Mouse (Mus musculus) heart, postnatal 4 days (tissue): ENCODE data around the gene Lrrc45. TPM values are rescaled to one million over a fixed set of nuclear protein-coding genes. Genes with fewer than 3 reads are reported as not detected.
A peak's percentile ranks its signal among the peaks of the same experiment; 100 is the strongest.

ENCODE experiments used
- DNase-seq: peaks from one replicate; pipeline ENCODE4 v3.0.0; 2021
- total RNA-seq, 2 experiments: library from RNA; stranded (reverse); gene quantifications; 2 replicates each; pipeline ENCODE4 v1.2.3; 2021

Lrrc45 gene
- total RNA-seq, 2 experiments from 2014 or later = 11.0 to 11.3 TPM

- DNase-seq = no peak
Observed at GRCm38 (mm10) chr11:120704486-120705325, 9.0 kb upstream of the Lrrc45 start.

- DNase-seq = no peak
Observed at GRCm38 (mm10) chr11:120706120-120706519, 7.6 kb upstream of the Lrrc45 start.

DNA sequence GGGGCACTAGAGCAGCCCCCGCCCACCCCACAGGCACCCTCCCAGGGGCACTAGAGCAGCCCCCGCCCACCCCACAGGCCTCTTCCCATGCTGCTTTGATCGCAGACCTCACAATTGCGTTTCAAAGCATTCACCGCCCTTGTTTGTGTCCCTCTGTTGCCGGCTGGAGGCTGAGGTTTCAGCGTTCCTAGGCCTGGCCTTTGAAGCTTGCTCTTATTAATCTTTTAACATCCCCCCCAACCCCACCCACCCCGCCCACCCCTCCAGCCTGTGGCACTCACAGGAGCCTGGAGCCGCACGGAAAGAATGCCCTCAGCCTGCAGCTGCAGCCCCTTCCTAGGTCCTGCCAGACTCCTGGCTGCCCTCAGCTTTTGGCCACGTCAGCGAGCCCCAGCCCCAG is 6.5 kb upstream of the Lrrc45 start:
- DNase-seq = no peak

GRCm38 (mm10) chr11:120707969-120708368 is 5.8 kb upstream of the Lrrc45 start:
- no peak for DNase-seq

DNA sequence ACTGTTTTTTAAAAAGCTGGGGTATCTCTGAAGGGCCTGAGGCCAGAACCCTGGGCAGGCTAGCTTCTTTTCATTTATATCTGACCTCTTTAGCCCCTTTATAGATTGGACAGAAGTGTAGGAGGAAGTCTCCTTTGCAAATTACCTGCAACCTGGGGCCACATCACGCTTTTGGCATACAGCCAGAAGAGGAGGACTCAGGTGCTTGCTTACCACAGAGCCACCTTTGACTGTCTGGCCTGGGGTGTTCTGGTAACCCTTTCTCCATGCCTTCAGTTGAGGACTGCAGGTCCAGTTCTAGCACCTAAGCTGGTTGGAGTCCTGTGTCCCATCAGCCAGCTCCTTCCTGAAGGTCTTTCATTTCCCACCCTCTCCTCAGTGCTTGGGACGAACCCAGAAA is 4.2 kb upstream of the Lrrc45 start:
- DNase-seq = no peak

DNA sequence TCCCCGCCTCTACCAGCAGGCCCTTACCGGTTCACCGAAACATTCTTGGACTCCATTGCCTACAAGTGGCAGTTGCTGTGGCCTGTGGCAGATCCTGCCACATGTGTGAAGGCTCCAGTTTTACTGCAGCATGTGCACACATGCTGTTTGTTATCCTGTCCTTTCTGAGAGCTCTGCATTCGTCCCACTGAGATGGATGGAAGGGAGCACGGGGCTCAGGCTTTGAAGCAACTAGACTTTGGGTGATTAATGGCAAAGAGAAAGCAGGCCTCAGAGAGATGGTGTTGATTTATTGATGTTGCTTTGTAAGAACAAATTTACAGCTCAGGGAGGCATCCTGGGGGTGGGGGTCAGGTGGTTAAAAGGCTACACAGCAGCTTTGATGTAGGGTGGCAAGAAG is 3.1 kb upstream of the Lrrc45 start:
- no peak for DNase-seq

DNA sequence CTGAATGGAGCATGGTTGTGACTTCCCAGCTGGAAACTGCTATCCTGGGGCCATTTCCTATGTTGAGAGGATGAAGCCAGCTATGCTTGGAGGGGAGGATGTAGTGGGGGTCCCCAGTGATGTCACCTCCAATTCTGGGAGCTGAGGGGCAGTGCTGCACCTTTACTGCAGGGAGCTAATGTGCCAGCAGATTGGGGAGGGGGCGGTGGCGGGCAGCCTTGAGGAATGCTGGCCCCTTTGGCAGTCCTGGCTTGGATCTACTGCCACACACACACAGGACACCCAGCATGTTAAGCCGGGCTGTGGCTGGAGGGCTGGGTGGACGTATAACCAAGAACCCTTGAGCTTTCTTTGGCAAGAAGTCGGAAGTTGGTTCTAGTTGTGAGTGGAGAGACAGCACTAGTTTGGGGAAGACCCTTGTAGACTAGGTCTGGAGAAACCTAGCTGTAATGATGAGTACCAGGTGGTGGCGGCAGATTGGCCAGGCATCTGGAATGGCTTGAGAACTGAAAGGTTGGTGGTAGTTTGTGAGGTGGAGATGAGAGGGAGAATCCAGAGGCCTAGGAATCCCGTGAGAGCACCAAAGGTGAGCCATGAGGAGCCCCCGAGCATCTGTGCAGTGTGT is 1.6 kb upstream of the Lrrc45 start:
- no peak for DNase-seq

DNA sequence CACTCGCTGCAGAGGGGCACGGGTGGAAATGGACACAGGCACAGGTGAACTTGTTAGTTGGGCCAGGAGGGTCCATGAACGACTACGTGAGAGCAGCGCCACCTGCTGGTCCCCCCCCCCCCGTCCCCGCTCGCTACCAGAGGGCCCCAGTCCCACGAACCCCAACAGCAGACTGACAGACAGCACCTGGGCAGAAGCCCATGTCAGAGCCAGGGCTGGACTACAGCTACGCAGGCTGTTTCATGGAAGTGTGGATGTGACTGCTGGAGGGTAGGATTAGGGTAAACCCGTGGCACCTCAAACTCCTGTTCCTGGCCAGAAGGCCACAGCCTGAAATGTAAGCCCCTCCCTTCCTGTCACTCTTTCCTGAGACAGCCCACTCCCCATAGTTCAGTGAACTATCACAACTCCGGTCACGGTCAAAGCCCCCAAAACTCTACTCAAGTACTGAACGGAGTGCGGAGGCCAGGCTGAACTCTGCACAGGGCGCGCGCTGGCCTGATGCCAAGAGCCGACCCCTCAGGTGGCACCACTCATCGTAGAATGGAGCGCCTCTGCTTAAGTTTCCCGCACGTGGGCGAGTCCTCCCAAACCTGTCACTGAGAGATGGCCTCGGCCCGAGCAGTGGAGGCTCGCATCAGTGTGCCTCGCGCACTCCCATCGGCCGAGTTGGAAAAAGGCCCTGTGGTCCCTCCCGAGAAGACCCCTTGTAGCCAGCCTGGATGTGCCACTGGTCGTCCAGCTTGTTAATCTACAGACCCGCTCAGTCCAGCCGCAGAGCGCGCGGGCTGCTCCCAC is 755 bp upstream of the Lrrc45 start:
- DNase-seq = peak; percentile 71

GRCm38 (mm10) chr11:120714546-120714945 is 821 bp downstream of the Lrrc45 start:
- no peak for DNase-seq

GRCm38 (mm10) chr11:120715131-120715530 is 1.4 kb downstream of the Lrrc45 start:
- no peak for DNase-seq

DNA sequence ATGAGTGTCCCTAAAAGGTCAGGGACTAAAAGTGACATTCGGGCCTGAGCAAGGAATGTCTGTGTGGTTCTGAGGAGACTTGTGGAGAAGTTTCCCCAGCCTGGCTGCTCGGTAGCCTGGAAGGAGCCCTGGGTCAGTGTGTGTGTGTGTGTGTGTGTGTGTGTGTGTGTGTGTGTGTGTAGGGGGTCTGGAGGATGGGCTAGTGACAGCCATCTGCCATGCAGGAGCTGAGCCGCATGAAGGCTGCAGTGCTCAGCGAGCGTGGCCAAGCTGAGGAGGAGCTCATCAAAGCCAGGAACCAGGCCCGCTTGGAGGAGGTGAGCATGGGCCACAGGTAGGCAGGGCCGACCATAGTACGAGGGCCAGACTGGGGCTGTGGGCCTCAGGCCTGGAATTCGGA is 5.5 kb downstream of the Lrrc45 start:
- no peak for DNase-seq

- DNase-seq = no peak
Observed at GRCm38 (mm10) chr11:120719841-120720376, 6.2 kb downstream of the Lrrc45 start.

GRCm38 (mm10) chr11:120720450-120720849 is 6.7 kb downstream of the Lrrc45 start:
- DNase-seq = peak; percentile 96

DNA sequence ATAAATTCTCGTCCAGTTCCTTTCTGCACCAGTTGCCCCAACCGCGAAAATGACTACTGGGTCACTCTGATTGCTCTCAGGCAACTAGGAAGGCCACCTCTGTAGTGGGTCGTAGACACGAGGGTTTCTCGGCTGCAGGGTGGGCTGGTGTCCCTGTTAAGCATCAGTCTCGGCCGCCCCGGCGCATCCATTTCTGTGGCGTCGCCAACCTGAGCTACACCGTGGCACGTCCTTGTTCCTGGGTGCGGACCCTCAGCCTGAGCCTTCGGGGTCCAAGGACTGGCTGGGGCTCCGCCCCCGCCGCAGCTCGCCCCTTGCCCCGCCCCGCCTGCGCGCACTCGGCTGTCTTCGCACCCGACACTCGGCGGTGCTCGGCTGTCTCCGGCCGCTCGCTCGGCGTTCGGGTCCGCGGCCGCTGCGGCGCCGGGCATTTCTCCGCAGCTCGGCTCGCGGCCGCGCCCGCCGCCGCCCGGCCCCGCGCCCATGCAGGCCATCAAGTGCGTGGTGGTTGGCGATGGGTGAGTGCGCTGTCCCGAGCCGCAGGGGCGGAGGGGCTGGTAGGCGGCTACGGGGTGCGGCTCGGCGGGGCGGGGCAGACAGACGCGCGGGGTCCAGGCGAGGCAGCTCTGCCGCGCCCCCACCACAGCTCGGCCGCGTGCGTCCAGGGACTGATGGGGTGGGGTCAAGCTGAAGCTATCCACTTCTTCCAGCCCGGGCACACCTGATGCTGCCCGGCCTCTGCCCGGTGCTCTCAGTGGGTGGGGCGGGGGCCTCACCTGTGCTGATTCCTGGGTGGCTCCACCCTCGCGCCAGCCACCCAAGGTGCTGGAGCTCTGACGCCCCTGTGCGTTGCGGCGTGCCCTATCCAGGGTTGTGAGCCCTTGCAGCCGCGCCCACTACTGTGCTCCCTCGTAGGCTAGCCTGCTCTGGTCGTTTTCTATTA is 7.7 kb downstream of the Lrrc45 start, which contains the start of gene Rac3:
Rac3 (plus strand) TSS at position 347 of the 943 bp plus-strand sequence.
- peak; percentile 71 for DNase-seq

DNA sequence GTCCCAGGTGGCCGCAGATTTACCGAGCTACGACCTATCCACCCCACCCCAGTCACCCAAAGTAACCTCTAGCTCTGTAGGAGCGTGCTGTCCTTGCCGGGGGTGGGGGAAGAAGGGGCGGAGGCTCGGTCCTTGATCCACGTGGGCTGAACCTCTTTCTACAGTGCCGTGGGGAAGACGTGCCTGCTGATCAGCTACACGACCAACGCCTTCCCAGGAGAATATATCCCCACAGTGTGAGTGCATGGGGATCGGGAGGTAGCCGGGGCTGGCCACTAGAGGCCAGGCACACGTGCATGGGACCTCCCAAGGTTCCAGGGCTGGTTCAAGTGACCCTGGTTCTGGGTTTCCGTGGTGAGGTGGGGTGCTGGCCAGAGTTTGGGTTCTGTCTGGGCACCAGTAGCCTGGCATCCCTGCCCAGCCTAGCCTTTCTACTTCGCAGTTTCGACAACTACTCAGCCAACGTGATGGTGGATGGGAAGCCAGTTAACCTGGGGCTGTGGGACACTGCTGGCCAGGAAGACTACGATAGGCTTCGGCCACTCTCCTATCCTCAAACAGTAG is 8.4 kb downstream of the Lrrc45 start:
- DNase-seq = no peak

DNA sequence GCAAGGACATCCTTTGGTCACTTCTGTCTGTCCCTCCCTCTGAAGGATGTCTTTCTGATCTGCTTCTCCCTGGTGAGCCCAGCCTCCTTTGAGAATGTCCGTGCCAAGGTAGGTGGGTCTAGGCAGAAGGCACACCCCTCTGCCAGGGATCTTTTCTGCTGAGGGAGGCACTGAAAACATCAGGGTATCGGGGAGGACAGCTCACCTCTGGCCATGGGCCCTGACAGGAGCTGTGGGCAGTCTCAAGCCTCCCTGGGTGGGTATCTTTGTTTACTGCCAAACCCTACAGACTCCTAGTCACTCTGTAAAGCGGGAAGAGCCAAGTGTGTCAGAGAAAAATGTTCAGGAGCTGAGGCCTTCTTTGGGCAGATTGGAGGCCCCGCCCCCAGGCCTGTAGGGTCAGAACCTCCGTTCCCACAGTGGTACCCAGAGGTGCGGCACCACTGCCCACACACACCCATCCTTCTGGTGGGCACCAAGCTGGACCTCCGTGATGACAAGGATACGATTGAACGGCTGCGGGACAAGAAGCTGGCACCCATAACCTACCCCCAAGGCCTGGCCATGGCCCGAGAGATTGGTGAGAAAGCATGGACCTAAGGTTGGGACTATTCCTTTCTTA is 9.1 kb downstream of the Lrrc45 start:
- DNase-seq = no peak

DNA sequence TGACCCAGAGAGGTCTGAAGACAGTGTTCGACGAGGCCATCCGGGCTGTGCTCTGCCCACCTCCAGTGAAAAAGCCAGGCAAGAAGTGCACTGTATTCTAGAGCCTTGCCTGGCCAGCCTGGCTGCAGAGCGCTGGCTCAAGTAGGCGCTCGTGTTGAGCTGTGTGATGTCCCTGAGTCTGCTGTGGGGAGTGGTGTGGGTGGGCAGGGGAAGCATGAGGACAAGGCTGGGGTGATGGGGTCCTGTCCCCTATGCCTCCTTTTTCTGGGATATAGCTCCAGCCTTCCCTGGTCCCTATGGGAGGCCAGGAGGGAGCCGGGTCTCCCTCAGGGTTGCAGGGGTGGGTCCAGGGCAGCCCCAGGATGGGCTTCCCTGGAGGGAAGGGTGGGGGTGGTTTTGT is 9.8 kb downstream of the Lrrc45 start:
- no peak for DNase-seq

- DNase-seq = no peak
Observed at GRCm38 (mm10) chr11:120726243-120727168, 12.8 kb downstream of the Lrrc45 start.

DNA sequence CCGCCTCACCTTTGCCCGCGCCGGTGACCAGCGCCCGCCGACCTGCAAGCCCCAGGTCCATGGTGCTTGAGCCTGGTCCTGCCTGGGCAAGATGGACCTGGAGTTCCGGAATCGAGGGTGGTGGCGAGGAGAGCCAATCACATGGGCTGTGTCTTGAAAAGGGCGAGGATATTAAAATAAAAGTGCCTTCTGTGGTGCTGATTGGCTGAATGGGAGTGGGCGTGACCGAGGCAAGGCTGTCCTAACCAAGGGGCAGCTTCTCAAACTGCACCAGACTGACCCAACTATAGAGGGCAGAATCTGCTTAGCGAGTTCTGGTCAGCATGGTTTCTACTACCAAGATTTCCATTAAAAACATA is 13.4 kb downstream of the Lrrc45 start, which contains the start of gene Dcxr:
Dcxr (minus strand) TSS at position 113 of the 359 bp plus-strand sequence.
- peak; percentile 87 for DNase-seq

- DNase-seq = no peak
Observed at GRCm38 (mm10) chr11:120727564-120727963, 13.8 kb downstream of the Lrrc45 start.
